Mouse (Mus musculus) heart, adult 8-10 months (tissue): ENCODE measurements at regions not wholly inside any gene's neighbourhood (a gene's known extent, or its start where the extent isn't known, plus 50 kb on each side); places are given as distances from the start of the nearest gene placed in this dataset. TPM values are rescaled to one million over a fixed set of nuclear protein-coding genes. Genes with fewer than 3 reads are reported as not detected.

Source experiments
- microRNA-seq: library from miRNA; unstranded; fragments of <30 nt; microRNA quantifications from one replicate; pipeline ENCODE4 v1.2.0, GENCODE M21; 2022

Small RNA genes lying in the stretch of these regions (microRNA-seq; reads per million reads assigned to microRNA genes)
- gene Gm44338, result not detected
